Mouse (Mus musculus) E14TG2a.4 (cell line): ENCODE measurements at regions not wholly inside any gene's neighbourhood (a gene's known extent, or its start where the extent isn't known, plus 50 kb on each side); places are given as distances from the start of the nearest gene placed in this dataset.

ENCODE experiments used
- H3K27me3 ChIP-seq: 2 replicates; pipeline ENCODE4 v1.6.1; 2014; ENCODE audit warnings: low read length, control low read depth; ENCODE audit not compliant: insufficient read depth
- H3K36me3 ChIP-seq: 2 replicates; pipeline ENCODE4 v1.6.1; 2014; ENCODE audit warnings: low read length, control low read depth; ENCODE audit not compliant: insufficient read depth
- H3K4me1 ChIP-seq: replicated peaks from 2 replicates; pipeline ENCODE4 v1.6.1; 2014; ENCODE audit warnings: low read depth, low read length, control low read depth
- H3K4me3 ChIP-seq: replicated peaks from 2 replicates; pipeline ENCODE4 v1.5.1; 2014; ENCODE audit warnings: mild to moderate bottlenecking, low read length
- H3K9me3 ChIP-seq: 2 replicates; pipeline ENCODE4 v1.6.1; 2014; ENCODE audit warnings: low read length, control low read depth
- CTCF ChIP-seq: conservative IDR thresholded peaks from 2 replicates; pipeline ENCODE4 v1.5.1; 2014; ENCODE audit warnings: low read length
- NANOG ChIP-seq: IDR thresholded peaks from 2 replicates; pipeline ENCODE4 v1.6.1; 2014; ENCODE audit warnings: borderline replicate concordance, low read length, mixed read lengths
- POU5F1 ChIP-seq: IDR thresholded peaks from 2 replicates; pipeline ENCODE4 v1.6.1; 2014; ENCODE audit warnings: low read length, borderline replicate concordance

- Histone ChIP-seq H3K27me3 (peaks cover 27% of the 10 kb centered on the region), H3K4me3 (no peak overlapping the region), H3K36me3 (no peaks in the 10 kb centered on the region), H3K9me3 (no peaks in the 10 kb centered on the region), H3K4me1 (peaks cover 8% of the 10 kb centered on the region)
- TF ChIP-seq POU5F1: no peak
- TF ChIP-seq NANOG: no peak
- no peak for TF ChIP-seq CTCF
Measured at GRCm38 (mm10) chr1:119183558-119184270, 130.3 kb upstream of the Gli2 start.

- peaks cover 52% of the 10 kb centered on the region for H3K9me3 ChIP-seq
- peak overlapping the region; percentile 17; the same call in 1 of the 2 replicates for H3K4me3 ChIP-seq
- H3K36me3 ChIP-seq: 0 out of 2 replicates have a peak, but pooled peaks cover 2% of the 10 kb centered on the region
- peaks cover 2% of the 10 kb centered on the region; the same call in 1 of the 2 replicates for H3K27me3 ChIP-seq
- TF ChIP-seq POU5F1: no peak
- no peak for TF ChIP-seq NANOG
- peaks cover 5% of the 10 kb centered on the region for H3K4me1 ChIP-seq
Measured at GRCm38 (mm10) chr1:119173030-119173756, 119.8 kb upstream of the Gli2 start.

GRCm38 (mm10) chr1:119167443-119167842 lies 114.0 kb upstream of the Gli2 start:
- no peaks in the 10 kb centered on the region for H3K36me3 ChIP-seq

GRCm38 (mm10) chr1:119166286-119166685 lies 112.9 kb upstream of the Gli2 start:
- no peaks in the 10 kb centered on the region for H3K36me3 ChIP-seq
- peaks cover 5% of the 10 kb centered on the region; the same call in 1 of the 2 replicates for H3K9me3 ChIP-seq
- H3K4me1 ChIP-seq: peaks cover 29% of the 10 kb centered on the region
- no peak for TF ChIP-seq CTCF
- TF ChIP-seq NANOG: no peak
- TF ChIP-seq POU5F1: no peak
- H3K4me3 ChIP-seq: no peak overlapping the region
- H3K27me3 ChIP-seq: peaks cover 5% of the 10 kb centered on the region

More at GRCm38 (mm10) chr1:119167443-119167842, 114.0 kb upstream of the Gli2 start:
- Histone ChIP-seq H3K9me3 (peaks cover 9% of the 10 kb centered on the region), H3K27me3 (peaks cover 5% of the 10 kb centered on the region), H3K4me1 (peaks cover 29% of the 10 kb centered on the region), H3K4me3 (no peak overlapping the region; the same call in 1 of the 2 replicates)
- TF ChIP-seq NANOG (no peak), CTCF (no peak)

GRCm38 (mm10) chr1:119164811-119165210 lies 111.4 kb upstream of the Gli2 start:
- H3K4me3 ChIP-seq: no peak overlapping the region
- TF ChIP-seq CTCF: no peak
- TF ChIP-seq NANOG: no peak
- TF ChIP-seq POU5F1: no peak
- H3K9me3 ChIP-seq: peaks cover 12% of the 10 kb centered on the region
- H3K27me3 ChIP-seq: peaks cover 5% of the 10 kb centered on the region
- peaks cover 29% of the 10 kb centered on the region for H3K4me1 ChIP-seq
- H3K36me3 ChIP-seq: no peaks in the 10 kb centered on the region

- Histone ChIP-seq H3K4me1 (peaks cover 29% of the 10 kb centered on the region), H3K36me3 (no peaks in the 10 kb centered on the region), H3K27me3 (peaks cover 3% of the 10 kb centered on the region; the same call in 1 of the 2 replicates), H3K4me3 (no peak overlapping the region), H3K9me3 (peaks cover 12% of the 10 kb centered on the region)
- no peak for TF ChIP-seq CTCF
- no peak for TF ChIP-seq NANOG
- no peak for TF ChIP-seq POU5F1
Measured at GRCm38 (mm10) chr1:119163846-119164245, 110.4 kb upstream of the Gli2 start.

GRCm38 (mm10) chr1:119163114-119163740 lies 109.8 kb upstream of the Gli2 start:
- H3K36me3 ChIP-seq: no peaks in the 10 kb centered on the region
- H3K4me1 ChIP-seq: peaks cover 24% of the 10 kb centered on the region
- TF ChIP-seq CTCF (no peak), POU5F1 (no peak), NANOG (no peak)

GRCm38 (mm10) chr1:119161751-119162150 lies 108.3 kb upstream of the Gli2 start:
- H3K4me1 ChIP-seq: peaks cover 18% of the 10 kb centered on the region

More at GRCm38 (mm10) chr1:119163114-119163740, 109.8 kb upstream of the Gli2 start:
- peaks cover 3% of the 10 kb centered on the region; the same call in 1 of the 2 replicates for H3K27me3 ChIP-seq
- H3K9me3 ChIP-seq: peaks cover 12% of the 10 kb centered on the region
- no peak overlapping the region for H3K4me3 ChIP-seq

More at GRCm38 (mm10) chr1:119161751-119162150, 108.3 kb upstream of the Gli2 start:
- peaks cover 12% of the 10 kb centered on the region for H3K9me3 ChIP-seq
- H3K27me3 ChIP-seq: peaks cover 3% of the 10 kb centered on the region; the same call in 1 of the 2 replicates
- no peaks in the 10 kb centered on the region for H3K36me3 ChIP-seq
- TF ChIP-seq NANOG (no peak), CTCF (no peak), POU5F1 (no peak)
- H3K4me3 ChIP-seq: no peak overlapping the region
